Mouse (Mus musculus) inflammation-experienced regulatory T-cells, adult 6 months (primary cell): ENCODE data around the gene Fam83e. TPM values are rescaled to one million over a fixed set of nuclear protein-coding genes. Genes with fewer than 3 reads are reported as not detected.

Experiments used
- ATAC-seq: one replicate; pipeline ENCODE4 v1.8.0; 2017
- polyA plus RNA-seq, 3 experiments: library from polyadenylated mRNA; unstranded; fragments of 100-300 nt; shearing (Covaris generic); gene quantifications; one replicate each; pipeline ENCODE4 v1.2.1; 2017

The Fam83e gene
- polyA plus RNA-seq, 3 experiments from 2014 or later = 0.63 to 0.80 TPM; not detected in 1

DNA sequence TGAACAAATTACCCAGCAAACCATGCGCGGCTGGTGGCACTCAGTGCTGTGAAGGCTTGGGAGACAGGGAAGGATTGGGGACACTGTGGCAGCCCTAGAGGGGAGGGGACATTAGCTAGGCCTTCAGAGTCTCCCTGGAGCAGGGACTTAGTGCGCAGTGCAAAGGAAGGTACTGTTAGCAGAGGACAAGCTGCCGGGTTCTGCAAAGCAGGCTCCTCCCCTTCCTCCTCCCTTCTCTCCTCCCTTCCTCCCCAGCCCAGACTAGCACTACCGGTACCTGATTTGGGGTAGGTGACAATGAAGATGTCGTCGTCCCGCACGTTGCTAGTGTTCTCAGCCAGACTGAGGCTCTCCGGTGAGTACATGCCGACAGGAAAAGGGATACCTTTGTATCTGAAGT, 20.8 kb downstream of the Fam83e start:
- peak; percentile 84 for ATAC-seq

- ATAC-seq = peak; percentile 57
These were observed 21.3 kb downstream of the Fam83e start for GRCm38 (mm10) chr7:45742338-45742737.

GRCm38 (mm10) chr7:45744387-45744786, 23.4 kb downstream of the Fam83e start:
- no peak for ATAC-seq

DNA sequence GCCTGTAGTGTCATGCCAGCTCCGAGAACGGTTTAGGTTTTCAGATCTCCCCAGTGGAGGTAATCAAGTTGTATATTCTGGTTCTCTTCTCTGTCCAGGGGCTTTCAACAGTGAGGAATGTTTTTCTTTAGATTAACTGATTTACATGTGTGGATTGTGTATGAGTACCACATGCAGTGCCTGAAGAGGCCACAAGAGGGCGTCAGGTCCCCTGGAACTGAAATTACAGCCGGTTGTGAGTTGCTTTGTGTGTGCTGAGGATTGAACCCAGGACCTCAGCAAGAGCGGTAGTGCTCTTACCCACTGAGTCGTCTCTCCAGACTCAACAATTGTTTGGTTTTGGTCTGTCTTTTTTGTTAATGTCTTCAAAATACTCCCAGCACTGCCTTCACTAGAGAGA, 25.5 kb downstream of the Fam83e start:
- ATAC-seq = no peak

DNA sequence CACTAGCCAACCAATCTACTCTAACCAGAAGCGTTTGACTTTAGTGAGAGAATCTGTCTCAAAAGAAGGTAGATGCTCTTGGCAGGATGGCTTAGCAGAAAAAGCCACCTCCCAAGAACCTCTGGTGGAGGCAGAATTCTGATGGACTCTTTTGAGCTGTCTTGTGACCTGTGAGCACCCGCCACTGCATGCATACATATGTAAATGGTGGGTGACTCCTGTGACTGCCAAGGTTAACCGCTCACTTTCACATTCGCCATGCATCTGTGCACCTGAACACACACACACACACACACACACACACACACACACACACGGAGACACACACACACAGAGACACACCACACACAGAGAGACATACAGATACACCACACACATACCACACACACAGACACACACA, 26.4 kb downstream of the Fam83e start:
- no peak for ATAC-seq

- no peak for ATAC-seq
These were observed 27.1 kb downstream of the Fam83e start for GRCm38 (mm10) chr7:45748110-45748509.

- no peak for ATAC-seq
These were observed 28.4 kb downstream of the Fam83e start for GRCm38 (mm10) chr7:45749401-45749800.

- ATAC-seq = no peak
These were observed 29.1 kb downstream of the Fam83e start for GRCm38 (mm10) chr7:45750162-45750561.

DNA sequence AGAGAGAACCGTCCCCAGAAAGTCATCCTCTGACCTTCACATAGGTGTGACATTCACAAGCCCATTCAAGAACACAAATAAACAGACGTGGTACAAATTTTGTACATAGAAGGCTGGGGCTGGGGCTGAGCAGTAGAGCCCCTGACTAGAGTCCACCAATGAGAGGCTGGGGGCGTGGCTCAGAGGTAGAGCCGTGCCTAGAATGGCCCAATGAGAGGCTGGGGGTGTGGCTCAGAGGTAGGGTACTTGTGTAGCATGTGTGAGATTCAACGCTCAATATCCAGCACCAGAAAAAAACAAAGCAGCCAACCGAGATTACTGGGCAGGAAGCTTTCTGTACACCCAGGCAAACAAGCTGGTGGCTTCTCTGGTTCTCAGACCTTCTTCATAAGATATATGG, 34.7 kb downstream of the Fam83e start:
- no peak for ATAC-seq

- ATAC-seq = no peak
These were observed 38.4 kb downstream of the Fam83e start for GRCm38 (mm10) chr7:45759400-45759799.

- no peak for ATAC-seq
These were observed 39.1 kb downstream of the Fam83e start for GRCm38 (mm10) chr7:45760151-45760550.

DNA sequence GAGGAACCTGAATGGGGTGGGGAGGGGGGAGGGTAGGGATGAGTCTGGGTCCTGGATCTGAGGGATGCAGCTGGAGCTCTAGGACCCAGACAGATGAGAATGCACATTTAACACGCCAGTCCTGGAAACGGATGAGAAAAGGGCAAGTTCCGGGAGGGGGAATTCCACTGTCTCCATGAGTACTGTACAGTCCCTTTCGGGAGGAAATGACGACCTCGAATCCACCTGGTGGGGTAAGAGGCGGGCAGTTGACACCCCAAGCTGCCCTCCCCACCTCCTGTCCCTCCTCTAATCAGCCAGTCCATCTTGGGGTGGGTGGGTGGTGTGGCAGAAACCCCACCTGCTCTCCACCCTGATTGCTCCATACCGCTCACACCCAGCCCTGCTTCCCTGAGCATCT, 45.0 kb downstream of the Fam83e start:
- peak; percentile 75 for ATAC-seq

- no peak for ATAC-seq
These were observed 45.8 kb downstream of the Fam83e start for GRCm38 (mm10) chr7:45766764-45767163.

GRCm38 (mm10) chr7:45767500-45767899, 46.5 kb downstream of the Fam83e start:
- ATAC-seq = no peak

GRCm38 (mm10) chr7:45770427-45771082, 49.5 kb downstream of the Fam83e start:
- no peak for ATAC-seq

- no peak for ATAC-seq
These were observed 50.1 kb downstream of the Fam83e start for GRCm38 (mm10) chr7:45771101-45771500.

GRCm38 (mm10) chr7:45775237-45775636, 54.2 kb downstream of the Fam83e start:
- no peak for ATAC-seq

Other genes starting within 250 kb of the Fam83e start
- 1 to 10 TPM in 1 of 3 experiments, under 1 TPM in 2; 0.23 to 1.8 (median 0.29) TPM for gene Tulp2, start 239.3 kb upstream of the Fam83e start, polyA plus RNA-seq
- gene Gm45808, start 234.4 kb upstream of the Fam83e start, polyA plus RNA-seq = not detected
- 1 to 10 TPM; 1.0 to 1.1 (median 1.1) TPM for gene Dhdh, start 232.4 kb upstream of the Fam83e start, polyA plus RNA-seq
- 100 to 1,000 TPM; 119 to 153 (median 121) TPM for gene Nucb1, start 210.8 kb upstream of the Fam83e start, polyA plus RNA-seq
- 10 to 100 TPM; 30.4 to 76.6 (median 56.4) TPM for gene Ppp1r15a, start 194.9 kb upstream of the Fam83e start, polyA plus RNA-seq
- gene Plekha4, start 194.9 kb upstream of the Fam83e start, polyA plus RNA-seq = under 1 TPM; 0.36 to 0.78 (median 0.53) TPM
- under 1 TPM; 0.82 to 0.95 (median 0.91) TPM for gene Hsd17b14, start 166.3 kb upstream of the Fam83e start, polyA plus RNA-seq
- 10 to 100 TPM; 33.2 to 54.7 (median 51.4) TPM for gene Bcat2, start 151.1 kb upstream of the Fam83e start, polyA plus RNA-seq
- not detected for gene Fgf21, start 105.7 kb upstream of the Fam83e start, polyA plus RNA-seq
- not detected for gene Fut1, start 103.9 kb upstream of the Fam83e start, polyA plus RNA-seq
- gene Izumo1, start 99.4 kb upstream of the Fam83e start, polyA plus RNA-seq = not detected
- gene Rasip1, start 93.7 kb upstream of the Fam83e start, polyA plus RNA-seq = under 1 TPM in 1 of 3 experiments, not detected in 2; 0.17 TPM
- not detected for gene Mamstr, start 81.2 kb upstream of the Fam83e start, polyA plus RNA-seq
- gene Fut2, start 54.8 kb upstream of the Fam83e start, polyA plus RNA-seq = not detected
- not detected for gene Ntn5, start 37.2 kb upstream of the Fam83e start, polyA plus RNA-seq
- gene Sec1, start 26.8 kb upstream of the Fam83e start, polyA plus RNA-seq = under 1 TPM in 1 of 3 experiments, not detected in 2; 0.22 TPM
- gene Car11, start 21.4 kb upstream of the Fam83e start, polyA plus RNA-seq = 1 to 10 TPM in 2 of 3 experiments, not detected in 1; 1.5 TPM
- 1 to 10 TPM; 3.1 to 8.6 (median 6.5) TPM for gene Dbp, start 16.1 kb upstream of the Fam83e start, polyA plus RNA-seq
- 1,000 to 10,000 TPM; 1,609 to 2,946 (median 2,383) TPM for gene Rpl18, start 5.8 kb upstream of the Fam83e start, polyA plus RNA-seq
- gene Sphk2, start 3.2 kb upstream of the Fam83e start, polyA plus RNA-seq = 10 to 100 TPM; 12.1 to 17.3 (median 15.5) TPM
- gene Spaca4, start 4.6 kb downstream of the Fam83e start, polyA plus RNA-seq = not detected
- under 1 TPM in 1 of 3 experiments, not detected in 2; 0.58 TPM for gene Lmtk3, start 62.5 kb downstream of the Fam83e start, polyA plus RNA-seq
- 1 to 10 TPM; 3.4 to 6.4 (median 3.8) TPM for gene Sult2b1, start 63.5 kb downstream of the Fam83e start, polyA plus RNA-seq
- 10 to 100 TPM; 11.9 to 19.8 (median 16.7) TPM for gene Cyth2, start 93.4 kb downstream of the Fam83e start, polyA plus RNA-seq
- gene Kcnj14, start 103.6 kb downstream of the Fam83e start, polyA plus RNA-seq = not detected
- gene Grwd1, start 109.7 kb downstream of the Fam83e start, polyA plus RNA-seq = 10 to 100 TPM; 16.5 to 29.3 (median 27.2) TPM
- gene Kdelr1, start 151.6 kb downstream of the Fam83e start, polyA plus RNA-seq = 10 to 100 TPM; 18.9 to 39.3 (median 36.9) TPM
- not detected for gene Grin2d, start 157.2 kb downstream of the Fam83e start, polyA plus RNA-seq
- gene Syngr4, start 175.5 kb downstream of the Fam83e start, polyA plus RNA-seq = under 1 TPM in 1 of 3 experiments, not detected in 2; 0.52 TPM
- 1 to 10 TPM; 3.7 to 7.0 (median 5.0) TPM for gene Tmem143, start 175.7 kb downstream of the Fam83e start, polyA plus RNA-seq
- gene Emp3, start 200.2 kb downstream of the Fam83e start, polyA plus RNA-seq = 100 to 1,000 TPM; 512 to 771 (median 583) TPM
- 1 to 10 TPM; 1.4 to 1.8 (median 1.4) TPM for gene Ccdc114, start 202.9 kb downstream of the Fam83e start, polyA plus RNA-seq